Mouse (Mus musculus): ENCODE data around the gene Duoxa1. TPM values are rescaled to one million over a fixed set of nuclear protein-coding genes. Genes with fewer than 3 reads are reported as not detected.
"Not testable (repeated sequence)": the region's sequence is repeated elsewhere in the genome, so short reads cannot be mapped to it uniquely, and the experiment has no call there.

The Duoxa1 gene
- polyA plus RNA-seq, 2 experiments, result not detected

DNA sequence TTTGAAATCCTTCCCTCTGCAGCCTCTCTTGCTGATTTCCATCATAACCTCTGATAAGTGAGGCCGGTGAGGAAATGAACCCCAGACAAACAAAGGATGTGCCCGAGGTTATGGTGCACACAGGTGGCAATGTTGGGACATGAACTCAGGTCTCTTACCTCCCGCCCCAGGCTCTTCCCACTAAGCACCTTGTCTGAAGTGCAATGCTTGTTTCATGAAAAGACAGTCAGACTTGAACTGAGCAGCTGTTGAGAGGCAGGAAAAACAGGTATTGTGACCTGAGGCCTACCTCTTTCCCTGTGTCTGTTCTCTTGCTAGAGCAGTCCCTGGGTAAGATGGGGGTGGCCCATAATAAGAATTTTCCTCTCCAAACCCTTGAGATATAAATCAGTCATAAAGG, 18.7 kb upstream of the Duoxa1 start:
- Histone ChIP-seq H3K27me3 (ENCODE audit: control insufficient read depth, insufficient read depth, low read length) (no peaks in the 10 kb centered on the region), H3K4me3 (ENCODE audit: insufficient read depth in 1 of 2, low read depth in 2 of 2, low read length in 2 of 2) (no peak overlapping the region), H3K9me3 (ENCODE audit: control insufficient read depth, low read length) (no peaks in the 10 kb centered on the region), H3K27ac (no peak overlapping the region), H3K4me1 (replicated peaks; ENCODE audit: control insufficient read depth in 2 of 2, insufficient read depth in 2 of 2, low read length in 1 of 2) (no peaks in the 10 kb centered on the region), H3K4me2 (ENCODE audit: low read depth) (no peak overlapping the region), H3K36me3 (replicated peaks; ENCODE audit: control insufficient read depth, insufficient read depth, low read depth) (no peaks in the 10 kb centered on the region), H3K9ac (replicated peaks) (no peak overlapping the region)
- no peak for ATAC-seq (ENCODE audit: insufficient read depth)
- no peak for DNase-seq (ENCODE audit: low read depth in 3 of 3, low spot score in 3 of 3)
- TF ChIP-seq CTCF (IDR thresholded peaks at IDR 0.05; ENCODE audit: low read depth) (no peak), EP300 (IDR thresholded peaks at IDR 0.05; ENCODE audit: low read depth) (no peak)
- WGBS (ENCODE audit: insufficient replicate concordance), result 65% methylated on average over 3 of the region's 3 CpGs

DNA sequence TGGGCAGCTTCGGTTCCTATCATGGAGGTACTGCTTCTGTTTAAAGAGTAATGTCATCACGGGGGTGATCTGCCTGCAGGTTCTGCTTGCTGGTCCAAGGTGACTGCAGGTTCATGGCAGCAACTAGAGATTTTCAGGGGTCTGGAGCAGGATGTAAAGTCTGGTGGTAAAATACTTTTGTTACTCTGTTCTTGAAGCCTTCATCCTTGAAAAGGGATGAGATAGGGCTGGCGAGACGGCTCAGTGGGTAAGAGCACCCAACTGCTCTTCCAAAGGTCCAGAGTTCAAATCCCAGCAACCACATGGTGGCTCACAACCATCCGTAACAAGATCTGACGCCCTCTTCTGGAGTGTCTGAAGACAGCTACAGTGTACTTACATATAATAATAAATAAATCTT, 16.8 kb upstream of the Duoxa1 start:
- H3K27ac ChIP-seq; H3K4me3 ChIP-seq (ENCODE audit: insufficient read depth in 1 of 2, low read depth in 2 of 2, low read length in 2 of 2); ATAC-seq (ENCODE audit: insufficient read depth); H3K4me2 ChIP-seq (ENCODE audit: low read depth); H3K9ac ChIP-seq (replicated peaks); H3K27me3 ChIP-seq (ENCODE audit: control insufficient read depth, insufficient read depth, low read length); DNase-seq (ENCODE audit: low read depth in 3 of 3, low spot score in 3 of 3); H3K4me1 ChIP-seq (replicated peaks; ENCODE audit: control insufficient read depth in 2 of 2, insufficient read depth in 2 of 2, low read length in 1 of 2); H3K36me3 ChIP-seq (replicated peaks; ENCODE audit: control insufficient read depth, insufficient read depth, low read depth); H3K9me3 ChIP-seq (ENCODE audit: control insufficient read depth, low read length): not testable (repeated sequence)
- WGBS (ENCODE audit: insufficient replicate concordance), result 66% methylated on average over 4 of the region's 6 CpGs

DNA sequence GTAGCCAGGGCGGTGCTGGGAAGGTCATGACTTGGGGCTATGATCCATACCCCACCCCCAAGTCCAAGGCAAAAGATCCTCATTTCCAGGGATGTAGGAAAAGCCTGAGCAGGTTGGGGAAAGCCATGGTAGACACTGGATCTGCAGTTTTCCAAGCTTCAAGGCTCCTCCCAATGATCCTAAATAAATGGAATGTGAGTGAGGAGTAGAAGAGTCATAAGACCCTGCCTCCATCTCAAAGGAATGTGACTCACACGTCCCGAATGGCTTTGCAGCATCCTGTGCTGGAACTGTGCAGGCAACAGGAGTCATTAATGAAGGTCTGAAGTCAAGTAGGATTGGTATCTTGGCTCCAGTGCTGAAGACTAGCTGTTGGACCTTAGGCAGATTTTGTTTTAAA, 14.5 kb upstream of the Duoxa1 start:
- H3K27me3 ChIP-seq (ENCODE audit: control insufficient read depth, insufficient read depth, low read length), result no peaks in the 10 kb centered on the region
- no peak overlapping the region for H3K4me3 ChIP-seq (ENCODE audit: insufficient read depth in 1 of 2, low read depth in 2 of 2, low read length in 2 of 2)
- H3K4me1 ChIP-seq (replicated peaks; ENCODE audit: control insufficient read depth in 2 of 2, insufficient read depth in 2 of 2, low read length in 1 of 2), result no peaks in the 10 kb centered on the region
- no peak overlapping the region for H3K27ac ChIP-seq
- DNase-seq (ENCODE audit: low read depth in 3 of 3, low spot score in 3 of 3), result no peak
- WGBS (ENCODE audit: insufficient replicate concordance), result 36% methylated on average over 3 of the region's 3 CpGs
- no peaks in the 10 kb centered on the region for H3K36me3 ChIP-seq (replicated peaks; ENCODE audit: control insufficient read depth, insufficient read depth, low read depth)
- ATAC-seq (ENCODE audit: insufficient read depth), result no peak
- no peaks in the 10 kb centered on the region for H3K9me3 ChIP-seq (ENCODE audit: control insufficient read depth, low read length)
- TF ChIP-seq CTCF (IDR thresholded peaks at IDR 0.05; ENCODE audit: low read depth) (no peak), EP300 (IDR thresholded peaks at IDR 0.05; ENCODE audit: low read depth) (no peak)
- H3K4me2 ChIP-seq (ENCODE audit: low read depth), result no peak overlapping the region
- no peak overlapping the region for H3K9ac ChIP-seq (replicated peaks)

DNA sequence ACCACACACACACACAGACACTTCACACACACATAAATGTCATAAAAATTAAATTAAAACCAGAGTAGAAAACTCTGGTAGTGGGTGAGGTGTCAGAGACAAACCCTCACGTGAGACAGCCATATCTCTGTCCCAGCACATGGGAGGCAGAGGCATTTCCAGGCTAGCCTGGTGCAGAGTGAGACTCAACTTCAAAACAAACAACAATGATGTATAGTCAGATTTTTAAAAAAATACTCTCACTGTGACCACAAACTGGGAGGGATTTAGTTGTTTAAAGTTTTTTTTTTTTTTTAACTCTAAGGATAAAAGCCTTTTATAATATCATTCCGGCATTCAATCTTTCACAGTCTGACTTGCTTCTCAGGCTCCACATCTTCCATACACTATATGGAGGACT, 11.8 kb upstream of the Duoxa1 start:
- no peak overlapping the region for H3K27ac ChIP-seq
- no peak overlapping the region for H3K4me2 ChIP-seq (ENCODE audit: low read depth)
- no peaks in the 10 kb centered on the region for H3K27me3 ChIP-seq (ENCODE audit: control insufficient read depth, insufficient read depth, low read length)
- no peak overlapping the region for H3K9ac ChIP-seq (replicated peaks)
- H3K9me3 ChIP-seq (ENCODE audit: control insufficient read depth, low read length), result no peaks in the 10 kb centered on the region
- TF ChIP-seq EP300 (IDR thresholded peaks at IDR 0.05; ENCODE audit: low read depth) (no peak), CTCF (IDR thresholded peaks at IDR 0.05; ENCODE audit: low read depth) (no peak)
- H3K4me1 ChIP-seq (replicated peaks; ENCODE audit: control insufficient read depth in 2 of 2, insufficient read depth in 2 of 2, low read length in 1 of 2), result no peaks in the 10 kb centered on the region
- no peaks in the 10 kb centered on the region for H3K36me3 ChIP-seq (replicated peaks; ENCODE audit: control insufficient read depth, insufficient read depth, low read depth)
- WGBS (ENCODE audit: insufficient replicate concordance), result 52% methylated on average over 2 of the region's 2 CpGs
- DNase-seq (ENCODE audit: low read depth in 3 of 3, low spot score in 3 of 3), result no peak
- no peak overlapping the region for H3K4me3 ChIP-seq (ENCODE audit: insufficient read depth in 1 of 2, low read depth in 2 of 2, low read length in 2 of 2)
- no peak for ATAC-seq (ENCODE audit: insufficient read depth)

DNA sequence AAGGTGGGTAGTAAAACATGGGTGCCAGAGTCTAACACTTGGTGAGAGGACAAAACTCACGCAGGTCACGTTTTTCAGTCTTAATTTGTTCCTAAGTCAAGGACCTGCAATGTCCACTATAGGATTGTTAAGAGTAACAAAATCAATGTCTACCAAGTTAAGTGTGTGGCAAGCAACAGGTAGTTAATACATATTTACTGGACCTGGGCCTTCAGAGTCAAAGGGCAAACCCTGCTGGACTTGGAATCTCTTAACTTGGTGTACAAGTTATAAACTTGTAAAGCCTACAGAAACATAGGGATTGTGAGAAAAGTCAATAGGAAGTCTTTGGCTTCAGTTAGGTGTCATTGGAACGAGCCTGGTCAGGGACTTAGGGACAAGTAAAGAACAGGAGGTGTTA, 11.1 kb upstream of the Duoxa1 start:
- H3K9ac ChIP-seq (replicated peaks), result no peak overlapping the region
- no peak overlapping the region for H3K4me2 ChIP-seq (ENCODE audit: low read depth)
- 60% methylated on average over 3 of the region's 3 CpGs for WGBS (ENCODE audit: insufficient replicate concordance)
- no peak for TF ChIP-seq CTCF (IDR thresholded peaks at IDR 0.05; ENCODE audit: low read depth)
- no peak for TF ChIP-seq EP300 (IDR thresholded peaks at IDR 0.05; ENCODE audit: low read depth)
- H3K27ac ChIP-seq, result no peak overlapping the region
- no peak for DNase-seq (ENCODE audit: low read depth in 3 of 3, low spot score in 3 of 3)
- H3K4me3 ChIP-seq (ENCODE audit: insufficient read depth in 1 of 2, low read depth in 2 of 2, low read length in 2 of 2), result no peak overlapping the region
- H3K36me3 ChIP-seq (replicated peaks; ENCODE audit: control insufficient read depth, insufficient read depth, low read depth), result no peaks in the 10 kb centered on the region
- H3K27me3 ChIP-seq (ENCODE audit: control insufficient read depth, insufficient read depth, low read length), result no peaks in the 10 kb centered on the region
- no peak for ATAC-seq (ENCODE audit: insufficient read depth)
- H3K4me1 ChIP-seq (replicated peaks; ENCODE audit: control insufficient read depth in 2 of 2, insufficient read depth in 2 of 2, low read length in 1 of 2), result no peaks in the 10 kb centered on the region
- H3K9me3 ChIP-seq (ENCODE audit: control insufficient read depth, low read length), result no peaks in the 10 kb centered on the region

DNA sequence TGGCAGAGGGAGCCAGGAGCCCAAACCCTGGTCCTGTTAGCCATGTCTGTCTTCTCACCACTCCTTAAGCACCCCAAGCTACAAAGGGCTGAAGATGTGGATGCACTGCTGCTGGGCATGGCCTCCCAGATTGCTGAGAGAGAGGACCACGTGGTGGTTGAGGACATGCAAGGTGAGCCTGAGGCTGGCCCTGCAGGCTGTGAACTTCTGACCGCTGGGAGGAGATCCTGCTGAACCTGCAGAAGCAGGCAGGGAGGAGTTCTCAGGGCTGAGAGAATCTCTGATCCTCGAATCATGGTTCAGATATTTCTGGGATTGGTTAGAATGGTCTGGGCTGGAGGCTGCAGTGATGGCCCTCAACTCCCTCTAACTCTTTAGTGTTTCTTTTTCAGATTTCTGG, 10.4 kb upstream of the Duoxa1 start:
- H3K36me3 ChIP-seq (replicated peaks; ENCODE audit: control insufficient read depth, insufficient read depth, low read depth), result no peaks in the 10 kb centered on the region
- H3K9me3 ChIP-seq (ENCODE audit: control insufficient read depth, low read length), result no peaks in the 10 kb centered on the region
- ATAC-seq (ENCODE audit: insufficient read depth) (no peak), DNase-seq (ENCODE audit: low read depth in 3 of 3, low spot score in 3 of 3) (no peak)
- H3K27me3 ChIP-seq (ENCODE audit: control insufficient read depth, insufficient read depth, low read length), result no peaks in the 10 kb centered on the region
- no peak overlapping the region for H3K9ac ChIP-seq (replicated peaks)
- TF ChIP-seq EP300 (IDR thresholded peaks at IDR 0.05; ENCODE audit: low read depth) (no peak), CTCF (IDR thresholded peaks at IDR 0.05; ENCODE audit: low read depth) (no peak)
- H3K4me1 ChIP-seq (replicated peaks; ENCODE audit: control insufficient read depth in 2 of 2, insufficient read depth in 2 of 2, low read length in 1 of 2), result no peaks in the 10 kb centered on the region
- H3K27ac ChIP-seq, result no peak overlapping the region
- WGBS (ENCODE audit: insufficient replicate concordance), result 36% methylated on average over 3 of the region's 3 CpGs
- H3K4me3 ChIP-seq (ENCODE audit: insufficient read depth in 1 of 2, low read depth in 2 of 2, low read length in 2 of 2), result no peak overlapping the region
- H3K4me2 ChIP-seq (ENCODE audit: low read depth), result no peak overlapping the region
